Mouse (Mus musculus) adrenal gland, adult 18-20 months (tissue): ENCODE data around the gene Zscan21. TPM values are rescaled to one million over a fixed set of nuclear protein-coding genes. Genes with fewer than 3 reads are reported as not detected.

Experiments used
- microRNA-seq, 2 experiments: library from miRNA; unstranded; fragments of <30 nt; microRNA quantifications; one replicate each; pipeline ENCODE4 v1.2.0; 2021; ENCODE audit warnings: borderline number of aligned reads in 2 of 2
- total RNA-seq, 2 experiments: library from RNA; stranded (reverse); gene quantifications; 1 replicate in 1 of 2; 2 replicates in 1 of 2; pipeline ENCODE4 v1.2.3; 2021

The Zscan21 gene
- total RNA-seq, 2 experiments from 2014 or later: 13.4 to 15.3 TPM

Small RNA genes lying within 50 kb of the gene (microRNA-seq; reads per million reads assigned to microRNA genes)
- gene Mir106b: 786 to 1,011 reads per million in 2 experiments
- 264 to 315 reads per million in 2 experiments for gene Mir25
- 2,480 to 3,438 reads per million in 2 experiments for gene Mir93

Other genes with a start within 250 kb of the Zscan21 start
- gene Pilrb2, start 245.1 kb upstream of the Zscan21 start, total RNA-seq: 1 to 10 TPM; 1.1 to 2.5 TPM
- under 1 TPM in 1 of 2 experiments, not detected in 1; 0.10 TPM for gene Cyp3a13, start 195.3 kb upstream of the Zscan21 start, total RNA-seq
- gene Gjc3, start 153.8 kb upstream of the Zscan21 start, total RNA-seq: under 1 TPM in 1 of 2 experiments, not detected in 1; 0.19 TPM
- 1 to 10 TPM in 1 of 2 experiments, not detected in 1; 1.3 TPM for gene Azgp1, start 135.4 kb upstream of the Zscan21 start, total RNA-seq
- not detected for gene Smok3a, start 95.6 kb upstream of the Zscan21 start, total RNA-seq
- not detected for gene Smok3b, start 95.5 kb upstream of the Zscan21 start, total RNA-seq
- not detected for gene Smok3c, start 63.7 kb upstream of the Zscan21 start, total RNA-seq
- 10 to 100 TPM; 30.9 to 37.9 TPM for gene Zkscan1, start 31.8 kb upstream of the Zscan21 start, total RNA-seq
- 10 to 100 TPM; 10.1 to 10.9 TPM for gene Zfp113, start 38.8 kb downstream of the Zscan21 start, total RNA-seq
- gene Cops6, start 44.2 kb downstream of the Zscan21 start, total RNA-seq: 100 to 1,000 TPM; 130 to 145 TPM
- gene Ap4m1, start 55.1 kb downstream of the Zscan21 start, total RNA-seq: 10 to 100 TPM; 15.9 to 18.5 TPM
- gene Mcm7, start 55.5 kb downstream of the Zscan21 start, total RNA-seq: 10 to 100 TPM; 17.3 to 28.1 TPM
- gene Taf6, start 70.5 kb downstream of the Zscan21 start, total RNA-seq: 10 to 100 TPM; 40.6 to 41.6 TPM
- gene Cnpy4, start 70.6 kb downstream of the Zscan21 start, total RNA-seq: 10 to 100 TPM; 21.6 to 25.3 TPM
- 1 to 10 TPM; 6.4 to 9.0 TPM for gene Mblac1, start 77.4 kb downstream of the Zscan21 start, total RNA-seq
- under 1 TPM in 1 of 2 experiments, not detected in 1; 0.48 TPM for gene Nxpe5, start 109.0 kb downstream of the Zscan21 start, total RNA-seq
- 10 to 100 TPM; 80.1 to 80.3 TPM for gene Lamtor4, start 138.6 kb downstream of the Zscan21 start, total RNA-seq
- gene BC037034, start 147.1 kb downstream of the Zscan21 start, total RNA-seq: 10 to 100 TPM; 27.7 to 30.1 TPM
- under 1 TPM in 1 of 2 experiments, not detected in 1; 0.58 TPM for gene Gal3st4, start 155.9 kb downstream of the Zscan21 start, total RNA-seq
- not detected for gene Gm43720, start 163.1 kb downstream of the Zscan21 start, total RNA-seq
- gene Gpc2, start 163.1 kb downstream of the Zscan21 start, total RNA-seq: under 1 TPM; 0.51 to 0.89 TPM
- gene Stag3, start 163.3 kb downstream of the Zscan21 start, total RNA-seq: under 1 TPM in 1 of 2 experiments, not detected in 1; 0.13 TPM
- gene Pvrig, start 225.1 kb downstream of the Zscan21 start, total RNA-seq: under 1 TPM in 1 of 2 experiments, not detected in 1; 0.64 TPM